Mouse (Mus musculus) layer of hippocampus, postnatal 14 days (tissue): ENCODE measurements around the gene Msantd3. TPM values are rescaled to one million over a fixed set of nuclear protein-coding genes. Genes with fewer than 3 reads are reported as not detected.

Experiments
- DNase-seq, 2 experiments: peaks; one replicate each; pipeline ENCODE4 v3.0.0; 2021 to 2022; ENCODE audit warnings: low spot score in 2 of 2, mixed read lengths in 1 of 2
- total RNA-seq, 2 experiments: library from RNA; stranded (reverse); gene quantifications; 2 replicates each; pipeline ENCODE4 v1.2.3; 2021

Gene Msantd3
- total RNA-seq, 2 experiments from 2014 or later, result 30.6 to 32.7 TPM

DNA sequence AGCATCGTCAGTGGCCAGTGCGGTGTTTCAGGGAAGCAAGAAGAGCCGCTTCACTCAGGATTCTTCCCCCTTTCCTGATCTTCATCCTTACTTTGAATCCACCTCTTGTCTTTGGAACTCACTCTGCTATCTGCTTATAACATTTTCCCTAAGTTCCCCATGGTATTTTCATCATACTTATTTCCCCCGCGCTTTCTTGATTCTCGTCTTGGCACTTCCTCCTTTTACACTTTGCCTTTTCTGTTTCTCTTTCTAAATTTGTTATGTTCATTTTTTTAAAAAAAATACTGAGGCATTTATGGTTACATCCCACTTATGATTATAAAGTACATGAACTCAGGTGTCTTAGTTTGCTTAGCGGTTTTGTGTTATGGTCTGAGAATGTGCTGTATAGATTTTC lies 53.1 kb downstream of the Msantd3 start:
- DNase-seq, result no peak

DNA sequence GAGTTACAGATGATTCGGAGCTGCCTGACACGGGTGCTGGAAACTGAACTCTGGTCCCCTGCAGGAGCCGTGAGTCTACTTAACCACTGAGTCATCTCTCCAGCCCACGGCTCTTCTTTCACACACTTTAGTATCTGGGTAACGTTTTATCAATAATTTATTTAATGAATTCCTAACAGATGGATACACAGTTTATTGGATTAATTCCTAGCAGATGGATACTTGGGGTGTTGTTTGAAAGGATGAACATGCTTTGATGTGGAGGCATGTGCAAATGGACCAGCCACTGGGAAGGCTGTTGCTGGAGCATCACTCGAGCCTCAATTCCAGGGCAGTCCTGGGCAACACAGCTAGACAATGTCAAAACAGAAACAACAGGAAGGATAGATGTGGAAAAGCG lies 56.4 kb downstream of the Msantd3 start:
- peak in 1 of 2 experiments; percentile 70 for DNase-seq

DNA sequence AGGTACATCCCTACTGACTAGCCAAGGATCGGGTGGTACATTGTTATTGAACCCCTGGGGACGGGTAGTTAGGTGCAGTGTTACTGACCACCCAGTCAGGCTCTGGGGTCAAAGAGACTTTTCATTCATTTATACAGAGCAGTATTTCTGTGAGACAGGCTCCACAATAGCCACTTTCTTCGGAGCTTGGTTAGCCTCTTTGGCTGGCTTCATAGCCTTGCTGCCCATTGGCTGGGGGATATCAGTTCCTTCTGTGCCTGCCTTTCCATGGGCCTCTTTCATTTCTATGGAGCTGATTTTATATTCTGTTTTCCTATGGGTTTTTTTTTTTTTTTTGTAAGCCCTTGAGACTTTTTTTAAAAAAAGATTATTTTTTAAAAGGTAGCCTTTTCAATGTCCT lies 65.9 kb downstream of the Msantd3 start:
- peak in 1 of 2 experiments; percentile 44 for DNase-seq

DNA sequence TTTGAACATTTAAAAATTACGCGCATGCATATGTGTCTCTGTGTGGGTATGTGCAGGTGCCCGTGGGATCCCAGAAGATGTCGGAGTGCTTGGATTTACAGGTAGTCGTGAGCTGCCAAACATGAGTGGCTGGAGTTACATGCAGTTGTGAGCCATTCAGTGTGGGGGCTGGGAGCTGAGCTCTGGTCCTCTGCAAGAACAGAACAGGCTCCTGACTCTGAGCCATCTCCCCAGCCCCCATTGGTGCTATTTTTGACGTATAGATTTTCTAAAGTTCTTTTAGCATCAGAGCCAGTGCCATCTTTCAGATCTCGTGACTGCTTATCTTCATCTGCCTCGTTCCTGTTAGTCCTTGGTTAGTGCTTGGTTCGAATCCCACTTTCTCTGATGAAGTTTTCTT lies 69.8 kb downstream of the Msantd3 start:
- no peak for DNase-seq

DNA sequence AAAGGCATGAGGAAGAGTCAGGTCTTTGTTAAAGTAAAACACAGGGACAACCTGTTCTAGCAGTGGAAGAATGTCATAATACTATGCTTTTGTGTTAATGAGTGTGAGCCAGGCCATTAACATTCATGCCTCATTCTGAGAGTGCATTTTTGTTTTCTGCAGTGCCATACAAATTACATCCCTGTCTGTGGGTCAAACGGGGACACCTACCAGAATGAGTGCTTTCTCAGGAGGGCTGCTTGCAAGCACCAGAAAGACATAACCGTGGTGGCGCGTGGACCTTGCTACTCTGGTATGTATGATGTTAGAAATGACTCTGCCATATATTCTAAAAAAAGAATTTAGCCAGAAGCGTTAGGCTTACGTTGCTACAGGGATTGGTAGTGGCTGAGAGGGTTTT lies 70.5 kb downstream of the Msantd3 start:
- DNase-seq, result peak in 1 of 2 experiments; percentile 31

Other genes starting within 250 kb of the Msantd3 start
- 10 to 100 TPM; 22.5 to 26.6 TPM for gene Tex10, start 66.5 kb upstream of the Msantd3 start, total RNA-seq
- gene Tmeff1, start 45.2 kb downstream of the Msantd3 start, total RNA-seq, result 100 to 1,000 TPM; 138 to 147 TPM
- gene Cavin4, start 123.6 kb downstream of the Msantd3 start, total RNA-seq, result 1 to 10 TPM; 2.2 to 3.1 TPM